Comparison of ENCODE assay signal across 13 mouse cellular contexts in the genomic region with DNA sequence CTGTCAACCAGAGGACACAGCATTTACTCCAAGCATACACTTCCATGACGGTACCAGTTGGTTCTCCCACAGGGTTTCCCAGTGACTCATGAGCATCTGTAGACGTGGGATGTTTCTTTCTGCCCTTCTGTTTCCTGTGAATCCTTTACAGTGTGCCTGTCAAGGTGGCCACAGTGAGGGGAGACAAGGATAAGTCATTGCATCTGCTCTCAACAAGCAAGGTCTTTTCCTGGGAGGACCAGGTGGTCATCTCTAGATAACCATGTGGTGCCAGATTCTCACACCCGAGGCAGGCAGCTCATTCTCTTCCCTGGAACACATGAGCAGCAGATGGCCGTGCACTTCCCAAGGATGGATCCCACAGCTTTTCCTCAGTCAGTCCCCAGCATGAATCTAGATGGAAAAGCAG. TPM values are rescaled to one million over a fixed set of nuclear protein-coding genes. Genes with fewer than 3 reads are reported as not detected.
A peak's percentile ranks its signal among the peaks of the same experiment; 100 is the strongest.
DNase-seq lines count a peak whose midpoint lies in the region; ATAC-seq lines count a peak whose summit lies in the region.
"Had no signal": no experiment of that assay in that cellular context is flagged by ENCODE, and none has a peak within 500 bp of the region (broad histone marks: within the 10 kb centered on the region; RNA-seq: fewer than 3 reads in every experiment).

No protein-coding gene starts in this region.

- H3K9me3 ChIP-seq in forebrain, embryonic 14.5 days (replicated peaks; ENCODE audit: control insufficient read depth, low read length): peaks cover 4% of the 10 kb centered on the region; the same call in 1 of the 2 replicates
- peaks cover 5% of the 10 kb centered on the region; the same call in 1 of the 2 replicates for H3K9me3 ChIP-seq in forebrain, embryonic 11.5 days (ENCODE audit: control insufficient read depth, low read length)

- no peak overlapping the region for H3K9ac ChIP-seq in forebrain, embryonic 14.5 days (ENCODE audit: low read length)
- no peak overlapping the region for H3K9ac ChIP-seq in forebrain, embryonic 11.5 days (ENCODE audit: low read length)

- no peak overlapping the region for H3K4me2 ChIP-seq in forebrain, embryonic 14.5 days (ENCODE audit: low read length)
- H3K4me2 ChIP-seq in forebrain, embryonic 11.5 days (ENCODE audit: low read depth, low read length, severe bottlenecking): no peak overlapping the region

- no peaks in the 10 kb centered on the region for H3K27me3 ChIP-seq in forebrain, embryonic 14.5 days (replicated peaks; ENCODE audit: control insufficient read depth, insufficient read depth, low read length)
- H3K27me3 ChIP-seq in forebrain, embryonic 11.5 days (ENCODE audit: control insufficient read depth, insufficient read depth, low read length): peaks cover 3% of the 10 kb centered on the region; the same call in 1 of the 2 replicates

- H3K27ac ChIP-seq in forebrain, embryonic 14.5 days (ENCODE audit: low read depth, low read length): no peak overlapping the region
- H3K27ac ChIP-seq in forebrain, embryonic 11.5 days (ENCODE audit: low read depth, low read length): no peak overlapping the region

- H3K4me3 ChIP-seq in forebrain, embryonic 14.5 days (ENCODE audit: low read depth, low read length): no peak overlapping the region
- H3K4me3 ChIP-seq in forebrain, embryonic 11.5 days (ENCODE audit: low read depth, low read length): no peak overlapping the region

- no peaks in the 10 kb centered on the region for H3K36me3 ChIP-seq in forebrain, embryonic 14.5 days (ENCODE audit: control insufficient read depth, insufficient read depth, low read length)
- no peaks in the 10 kb centered on the region for H3K36me3 ChIP-seq in forebrain, embryonic 11.5 days (ENCODE audit: control insufficient read depth, insufficient read depth, low read length)

- H3K4me1 ChIP-seq in forebrain, embryonic 14.5 days (ENCODE audit: control insufficient read depth, insufficient read depth, low read length): peaks cover 2% of the 10 kb centered on the region; the same call in 1 of the 2 replicates
- H3K4me1 ChIP-seq in forebrain, embryonic 11.5 days (replicated peaks; ENCODE audit: control insufficient read depth, insufficient read depth, low read length): 0 out of 2 replicates have a peak, but pooled peaks cover 2% of the 10 kb centered on the region

- 62% methylated on average over 4 of the region's 4 CpGs for WGBS in forebrain, embryonic 14.5 days
- WGBS in forebrain, embryonic 11.5 days: 73% methylated on average over 4 of the region's 4 CpGs

- no peak for ATAC-seq in forebrain, embryonic 14.5 days
- no peak for ATAC-seq in forebrain, embryonic 11.5 days (replicated peaks; ENCODE audit: low FRiP score)
- ATAC-seq: forebrain, embryonic 16.5 days; intestine, embryonic 16.5 days had no signal

- DNase-seq in forebrain, embryonic 14.5 days (ENCODE audit: low spot score): peak; percentile 29
- no peak for DNase-seq in forebrain, embryonic 11.5 days (ENCODE audit: low spot score)
- peak; percentile 86 to 88 for DNase-seq in cerebellum, postnatal 25 days
- peak; percentile 92 for DNase-seq in layer of hippocampus, adult 9-11 months
- peak; percentile 80 to 89 for DNase-seq in right cerebral cortex, adult 2 months (ENCODE audit: low spot score in 2 of 2)
- DNase-seq in testis, postnatal 14 days (ENCODE audit: low spot score): no peak
- DNase-seq in adrenal gland, adult (ENCODE audit: inconsistent age in 2 of 2, low spot score in 1 of 2): no peak
- DNase-seq in spleen, postnatal 14 days (ENCODE audit: low spot score in 2 of 2): no peak
- DNase-seq: adrenal gland, postnatal 14 days; lung, postnatal 36 days; spleen, adult 18-20 months had no signal

RNA-seq across cellular contexts. Expression of gene Kcnk1, which starts 35.6 kb away (rescaled TPM):
- 11.9 and 16.1 TPM in 2 replicates for polyA plus RNA-seq in forebrain, embryonic 14.5 days (2014; fragmentation: Nextera tagmentation; extraction: Ambion mirVana)
- 8.3 and 8.9 TPM in 2 replicates for polyA plus RNA-seq in forebrain, embryonic 11.5 days (2014; fragmentation: Nextera tagmentation; extraction: Ambion mirVana)

RNA-seq across cellular contexts. Expression of gene Map3k21, which starts 49.1 kb away (rescaled TPM):
- 0.17 and 0.35 TPM in 2 replicates for polyA plus RNA-seq in forebrain, embryonic 14.5 days (2014; fragmentation: Nextera tagmentation; extraction: Ambion mirVana)
- 0.08 TPM in 1 of 2 replicates, not detected in the other for polyA plus RNA-seq in forebrain, embryonic 11.5 days (2014; fragmentation: Nextera tagmentation; extraction: Ambion mirVana)

Comparison
In these comparisons a context has a peak if more than half of its experiments do, and no peak if none do; other contexts are left out.
1. DNase-seq: peak in forebrain, embryonic 14.5 days (single experiment), cerebellum, postnatal 25 days (2 of 2), layer of hippocampus, adult 9-11 months (single experiment) and right cerebral cortex, adult 2 months (2 of 2); none in forebrain, embryonic 11.5 days (single experiment), testis, postnatal 14 days (single experiment), adrenal gland, adult (0 of 2) and spleen, postnatal 14 days (0 of 2).